Mouse (Mus musculus) adrenal gland, adult 18-20 months (tissue): ENCODE measurements around the gene Shisa5. TPM values are rescaled to one million over a fixed set of nuclear protein-coding genes. Genes with fewer than 3 reads are reported as not detected.

Source experiments
- DNase-seq, 2 experiments: peaks; one replicate each; pipeline ENCODE4 v3.0.0; 2021 to 2022; ENCODE audit warnings: low spot score in 2 of 2
- long read RNA-seq, 2 experiments: library from polyadenylated mRNA; stranded (forward); transcript quantifications; one replicate each; pipeline ENCODE4 v2.0.0; 2021
- total RNA-seq, 2 experiments: library from RNA; stranded (reverse); gene quantifications; 1 replicate in 1 of 2; 2 replicates in 1 of 2; pipeline ENCODE4 v1.2.3; 2021

Gene Shisa5
- total RNA-seq = 100 to 1,000 TPM; 126 to 137 TPM
- long read RNA-seq, experiment 1, transcript Shisa5-201 (6 exons, 1,834 nt) = major isoform, 60 of 106 reads
- long read RNA-seq, experiment 1, transcript Shisa5-202 (6 exons, 1,910 nt) = minor isoform, 16 of 106 reads
- long read RNA-seq, experiment 1, transcript Shisa5-203 (4 exons, 1,038 nt) = minor isoform, 23 of 106 reads
- long read RNA-seq, experiment 1, partial matches to known transcripts = 4 of 106 reads
- long read RNA-seq, experiment 1, other reads (novel, unspliced or antisense) = 3 of 106 reads
- long read RNA-seq, experiment 2, transcript Shisa5-201 (6 exons, 1,834 nt) = major isoform, 50 of 103 reads
- long read RNA-seq, experiment 2, transcript Shisa5-202 (6 exons, 1,910 nt) = minor isoform, 15 of 103 reads
- long read RNA-seq, experiment 2, transcript Shisa5-203 (4 exons, 1,038 nt) = minor isoform, 17 of 103 reads
- long read RNA-seq, experiment 2, partial matches to known transcripts = 10 of 103 reads
- long read RNA-seq, experiment 2, other reads (novel, unspliced or antisense) = 9 of 103 reads

DNA sequence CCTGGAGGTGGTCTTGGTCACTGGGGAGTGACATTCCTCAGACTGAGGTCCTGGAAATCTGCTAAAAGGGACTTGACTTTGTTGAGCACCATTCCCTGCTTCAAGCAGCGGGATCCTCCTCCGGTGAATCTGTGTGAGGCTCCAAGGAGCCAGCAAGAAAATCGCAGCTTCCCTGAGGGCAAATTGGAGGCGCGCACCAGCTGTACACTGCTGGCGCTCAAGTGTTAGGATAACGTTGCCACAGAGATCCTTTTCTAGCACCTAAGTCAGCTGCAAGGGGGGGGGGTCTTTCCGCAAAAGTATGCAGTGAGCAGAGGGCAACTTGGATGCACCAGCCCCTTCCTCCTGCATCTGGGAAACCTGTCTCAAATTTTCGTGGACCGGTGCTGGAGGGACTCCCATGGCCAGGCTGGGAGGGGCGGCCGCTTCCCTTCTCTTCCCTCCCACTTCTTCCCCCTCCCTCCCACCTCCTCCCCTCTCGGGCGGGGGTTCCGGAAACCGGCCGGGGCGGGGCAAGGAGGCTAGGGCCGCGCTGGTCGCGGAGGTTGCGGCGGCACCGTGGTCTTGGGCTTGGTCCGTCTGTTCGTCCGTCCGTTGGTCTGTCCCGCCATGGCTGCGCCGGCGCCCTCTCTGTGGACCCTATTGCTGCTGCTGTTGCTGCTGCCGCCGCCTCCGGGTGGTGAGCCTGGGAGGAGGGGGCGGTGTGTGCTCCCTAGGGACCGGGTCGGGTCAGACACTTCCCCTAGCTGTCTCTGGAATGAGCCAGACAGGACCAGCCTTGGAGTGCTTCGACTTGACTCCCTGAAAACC lies at the start of gene Shisa5:
Gene Shisa5 (plus strand): TSS at position 480 of the 810 bp plus-strand sequence.
- DNase-seq = peak; percentile 81 to 89

DNA sequence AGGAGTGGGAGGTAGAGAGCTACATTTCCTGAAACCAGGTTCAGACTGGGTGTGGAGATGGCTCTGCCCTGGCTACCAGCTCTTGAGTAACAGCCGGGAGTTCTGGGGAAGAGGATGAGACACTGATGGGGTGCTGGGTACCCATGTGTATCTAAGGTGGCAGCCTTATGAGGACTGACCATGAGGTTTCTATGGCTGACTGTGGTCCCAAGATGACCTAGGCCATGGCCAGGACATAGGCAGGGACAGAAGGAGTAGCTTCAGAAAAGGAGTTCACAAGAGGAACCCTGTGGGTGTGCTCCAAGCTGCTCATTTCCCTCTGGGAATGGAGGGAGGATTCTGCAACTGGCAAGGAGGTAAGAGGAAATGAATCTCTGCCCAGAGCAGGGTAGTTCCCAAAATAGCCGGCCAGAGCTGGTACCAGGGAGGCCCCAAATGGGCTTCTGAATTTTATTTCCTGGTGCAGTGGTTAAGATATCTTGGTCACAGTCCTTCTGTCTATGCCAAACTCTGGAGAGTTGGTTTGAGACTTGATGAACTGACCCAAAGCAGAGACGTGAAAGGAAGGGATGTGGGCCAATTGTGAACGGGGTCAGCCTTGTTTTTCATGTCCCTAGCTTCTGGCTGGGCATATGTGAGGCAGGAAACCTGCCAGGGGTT lies 48.4 kb upstream of the Shisa5 start:
- no peak for DNase-seq

DNA sequence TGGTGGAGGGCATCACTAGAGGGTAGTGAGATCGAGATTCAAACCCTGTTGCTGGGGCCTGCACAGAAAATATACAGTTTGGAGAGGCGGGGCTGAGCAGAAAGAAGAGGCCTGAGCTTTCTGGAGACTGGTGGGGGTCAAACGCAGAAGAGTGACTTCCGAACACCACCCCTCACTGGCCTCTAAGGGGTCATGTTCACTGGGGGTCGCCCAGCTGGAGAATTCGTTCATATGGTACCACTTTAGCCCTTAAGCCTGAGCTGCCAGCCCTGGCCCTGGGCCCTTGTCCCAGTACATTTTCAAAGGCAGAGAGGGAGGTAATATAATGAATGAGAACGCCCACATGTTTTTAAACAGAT lies 47.9 kb upstream of the Shisa5 start:
- no peak for DNase-seq

DNA sequence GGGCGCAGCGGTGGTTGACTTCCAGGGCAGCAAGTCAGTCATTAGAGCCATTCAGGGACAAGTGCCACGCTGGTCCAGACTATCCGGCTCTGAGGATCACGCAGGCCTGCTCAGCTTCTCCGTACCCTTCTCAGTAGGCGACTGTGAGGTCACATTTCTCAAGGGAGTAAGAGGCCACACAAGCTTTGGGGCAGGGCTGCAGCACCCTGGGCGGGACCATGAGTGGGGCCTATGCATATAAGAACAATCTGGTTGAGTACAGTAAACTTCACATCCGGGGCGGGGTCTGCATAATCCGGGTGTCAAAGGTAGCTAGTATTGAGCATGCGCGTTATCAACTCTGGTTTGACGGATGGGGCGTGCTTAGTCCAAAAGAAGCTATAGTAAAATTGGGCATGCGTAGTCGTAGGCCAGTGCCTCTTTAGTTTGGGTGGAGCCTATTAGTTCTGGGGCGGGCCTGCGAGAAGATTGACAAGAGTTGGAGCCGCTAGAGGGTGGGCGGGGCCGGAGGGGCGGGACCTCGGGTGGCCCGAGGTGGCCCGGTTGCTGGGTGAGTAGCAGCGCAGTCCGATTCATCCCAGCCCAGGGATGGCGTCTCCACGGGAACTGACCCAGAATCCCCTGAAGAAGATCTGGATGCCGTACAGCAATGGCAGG lies 46.8 kb upstream of the Shisa5 start, which contains the start of gene Pfkfb4:
Gene Pfkfb4 (plus strand): TSS at position 351 of the 657 bp plus-strand sequence.
- peak; percentile 82 to 83 for DNase-seq

DNA sequence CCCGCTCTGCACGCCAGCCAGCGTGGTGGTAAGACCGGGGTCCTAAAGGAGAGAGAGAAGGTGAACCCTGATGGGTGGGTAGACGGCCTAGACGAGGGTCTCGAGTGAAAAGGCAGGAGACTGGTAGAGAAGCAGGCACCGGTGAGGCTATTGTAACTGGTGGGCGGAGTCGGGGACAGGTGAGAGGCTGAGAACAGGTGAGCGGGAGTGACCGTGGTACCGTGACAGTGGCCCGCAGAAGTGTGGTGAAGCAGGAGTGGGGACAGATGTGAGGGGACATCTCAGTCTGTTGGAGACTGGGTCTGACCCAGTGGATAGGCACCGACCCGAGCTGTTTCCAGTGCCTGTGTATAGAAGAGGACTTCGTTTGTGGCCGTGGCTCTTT lies 46.3 kb upstream of the Shisa5 start:
- DNase-seq = no peak

DNA sequence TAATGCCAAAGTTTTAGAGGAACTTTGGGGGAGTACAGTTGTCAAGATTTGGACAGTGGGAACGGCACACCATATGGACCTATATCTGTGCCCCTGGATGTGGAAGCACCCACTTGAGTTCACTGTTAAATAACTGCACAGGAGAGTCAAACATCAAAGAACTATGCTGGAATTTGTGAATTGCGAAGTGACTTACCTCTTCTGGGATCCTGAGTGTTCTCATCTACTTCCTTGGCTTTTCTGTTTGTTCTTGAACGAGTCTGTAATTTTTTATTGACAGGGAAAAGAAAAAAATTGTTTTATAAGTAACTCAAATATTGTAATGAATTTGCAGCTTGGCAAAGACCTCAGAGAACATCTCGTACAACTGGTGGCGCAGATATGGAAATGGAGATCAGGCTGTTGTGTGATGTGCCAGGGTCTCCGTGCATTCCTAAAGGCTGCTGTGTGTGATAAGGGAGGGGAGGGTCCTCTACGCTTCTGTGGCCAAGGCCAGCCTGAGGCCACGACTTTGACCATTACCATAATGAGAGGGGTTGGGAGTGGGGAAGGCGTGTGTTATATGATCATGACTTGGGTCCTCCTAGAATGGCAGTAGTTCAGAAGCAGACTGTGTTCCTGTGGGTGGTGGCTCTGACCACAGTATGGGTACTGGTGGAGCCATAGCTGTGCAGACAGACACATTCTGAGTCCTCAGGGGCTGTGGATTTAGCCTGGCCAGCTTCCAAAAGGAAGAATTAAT lies 45.6 kb upstream of the Shisa5 start:
- no peak for DNase-seq

DNA sequence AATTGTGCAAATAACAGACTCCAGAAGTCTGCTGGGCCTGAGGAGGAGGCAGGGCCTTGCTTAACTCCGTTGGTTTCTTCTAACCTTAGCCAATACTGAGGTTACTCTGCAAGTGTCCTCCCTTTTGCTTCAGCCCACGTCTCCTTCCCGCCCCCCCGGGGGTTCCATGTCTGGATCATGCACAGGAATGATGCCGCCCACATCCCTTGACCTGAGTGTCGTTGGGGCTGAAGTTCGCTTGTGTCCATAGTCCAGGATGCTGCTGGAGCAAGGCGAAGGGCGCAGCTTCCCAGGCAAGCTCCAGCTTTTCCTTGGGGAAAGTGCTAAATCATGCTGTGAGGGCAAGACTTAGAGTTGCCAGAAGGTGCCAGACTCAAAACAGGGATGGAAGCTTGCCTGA lies 42.0 kb upstream of the Shisa5 start:
- no peak for DNase-seq

DNA sequence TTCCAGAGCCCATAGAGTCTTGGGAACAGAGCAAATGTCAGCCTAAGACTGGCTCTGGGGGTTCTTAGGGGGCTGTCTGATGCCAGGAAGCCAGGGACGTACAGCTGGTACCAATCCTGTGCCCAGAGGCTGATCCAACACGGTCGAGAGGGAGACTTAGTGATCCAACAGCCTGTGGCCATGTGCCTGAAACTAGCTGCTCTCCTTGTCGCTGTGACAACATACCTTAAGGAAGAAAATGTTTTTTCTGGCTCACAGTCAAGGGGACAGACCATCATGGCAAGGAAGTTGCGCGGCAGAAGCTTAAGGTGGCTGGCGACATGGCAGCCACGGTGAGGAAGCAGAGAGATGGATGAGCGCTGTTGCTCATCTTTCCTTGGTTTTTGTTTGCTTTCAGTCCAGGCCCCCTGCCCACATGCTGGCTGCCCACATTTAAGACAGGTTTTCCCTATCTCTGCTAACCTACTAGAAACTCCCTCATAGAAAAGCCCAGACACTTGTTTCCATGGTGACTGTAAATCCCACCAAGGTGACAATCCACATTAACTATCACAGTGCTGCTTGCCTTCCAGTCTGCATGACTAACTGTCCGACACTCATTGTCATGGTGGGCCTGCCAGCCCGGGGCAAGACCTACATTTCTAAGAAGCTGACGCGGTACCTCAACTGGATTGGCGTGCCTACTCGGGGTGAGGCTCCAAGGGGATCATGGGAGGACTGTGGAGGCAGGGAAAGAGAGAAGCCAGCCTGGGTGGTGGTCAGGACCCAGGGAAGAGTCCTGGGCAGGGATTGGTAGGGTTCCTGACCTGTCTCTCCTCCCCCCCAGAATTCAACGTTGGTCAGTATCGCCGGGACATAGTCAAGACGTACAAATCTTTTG lies 39.8 kb upstream of the Shisa5 start:
- no peak for DNase-seq

DNA sequence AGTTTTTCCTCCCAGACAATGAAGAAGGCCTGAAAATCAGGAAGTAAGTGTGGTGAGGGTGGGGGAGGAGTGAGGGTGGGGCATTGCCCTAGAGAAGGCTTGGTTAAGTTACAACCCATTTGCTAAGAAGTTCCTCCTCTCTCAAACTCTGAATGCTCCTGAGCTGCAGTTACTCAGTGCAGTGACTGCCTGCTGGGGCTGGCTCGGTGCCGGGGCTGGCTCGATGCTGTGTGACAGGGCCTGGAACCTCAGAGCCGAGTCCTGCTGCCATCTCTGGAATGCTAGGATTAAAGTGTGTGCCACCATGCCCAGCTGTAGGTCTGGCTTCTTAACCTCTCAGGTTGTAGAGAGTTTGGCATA lies 39.2 kb upstream of the Shisa5 start:
- no peak for DNase-seq

DNA sequence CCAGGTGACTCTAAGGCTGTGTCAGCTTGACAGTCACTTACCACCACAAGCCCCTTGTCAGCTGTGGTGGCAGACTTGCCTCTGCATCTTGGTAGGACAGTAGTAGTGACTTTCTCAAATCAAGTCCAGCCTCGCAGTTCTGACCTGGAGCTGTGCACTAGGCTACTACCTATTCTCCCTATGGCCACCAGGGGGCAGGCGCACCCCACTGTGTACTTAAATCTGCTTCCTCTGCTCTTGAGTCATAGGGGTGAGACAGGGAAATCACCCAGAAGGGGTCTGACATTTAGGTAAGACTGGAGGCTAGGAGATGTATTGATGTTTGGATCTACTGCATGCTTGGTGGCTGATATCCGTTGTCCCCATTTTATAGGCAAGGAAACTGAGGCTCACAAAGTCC lies 37.6 kb upstream of the Shisa5 start:
- peak; percentile 60 to 64 for DNase-seq

DNA sequence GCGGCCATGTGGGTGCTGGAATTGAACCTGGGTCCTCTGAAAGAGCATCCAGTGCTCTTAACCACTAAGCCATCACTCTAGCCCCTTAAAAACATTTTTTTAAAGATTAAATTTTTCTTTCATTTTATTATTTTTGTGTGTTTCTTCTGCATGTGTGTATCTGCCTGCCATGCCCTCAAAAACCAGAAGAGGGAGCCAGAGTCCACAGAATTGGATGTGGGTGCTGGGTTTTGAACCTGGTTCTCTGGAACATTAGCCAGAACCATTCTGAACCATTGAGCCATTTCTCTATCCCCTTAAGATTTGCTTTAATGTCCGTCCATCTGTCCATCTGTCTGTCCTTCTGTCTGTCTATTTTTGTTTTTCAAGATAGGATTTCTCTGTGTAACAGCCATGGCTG lies 35.2 kb upstream of the Shisa5 start:
- DNase-seq = peak; percentile 41 to 58

DNA sequence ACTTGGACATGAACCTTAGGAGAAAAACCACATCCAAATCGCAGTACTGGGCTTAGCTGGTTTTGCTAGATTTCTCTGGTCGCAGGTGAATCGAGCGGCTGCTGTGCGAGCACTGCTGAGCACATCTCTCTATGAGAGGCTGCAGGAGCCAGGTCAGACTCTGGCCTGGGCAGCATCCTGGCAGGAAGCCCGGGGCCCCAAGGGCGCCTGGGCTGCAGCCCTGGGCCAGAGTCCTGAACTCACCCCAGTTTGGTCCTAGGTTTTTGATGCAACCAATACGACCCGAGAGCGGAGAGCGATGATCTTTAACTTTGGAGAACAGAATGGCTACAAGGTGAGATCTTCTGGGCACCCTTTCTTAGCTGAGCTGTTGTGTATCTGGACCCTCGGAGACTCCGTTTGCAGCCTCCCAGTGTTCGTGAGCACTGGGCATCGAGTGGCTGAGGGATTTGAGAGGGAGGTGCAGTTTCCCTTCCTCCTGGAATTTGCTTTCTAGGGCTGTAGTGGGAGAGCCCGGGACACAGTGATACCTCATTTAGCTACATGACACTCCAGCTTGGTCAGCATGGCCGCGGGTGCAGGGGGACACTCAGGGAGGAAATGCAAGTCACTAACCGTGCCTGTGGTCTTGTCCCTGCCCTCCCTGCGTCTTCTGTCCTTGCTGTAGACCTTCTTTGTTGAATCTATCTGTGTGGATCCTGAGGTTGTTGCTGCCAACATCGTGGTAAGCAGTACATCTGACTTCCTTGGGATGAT lies 31.2 kb upstream of the Shisa5 start:
- no peak for DNase-seq

DNA sequence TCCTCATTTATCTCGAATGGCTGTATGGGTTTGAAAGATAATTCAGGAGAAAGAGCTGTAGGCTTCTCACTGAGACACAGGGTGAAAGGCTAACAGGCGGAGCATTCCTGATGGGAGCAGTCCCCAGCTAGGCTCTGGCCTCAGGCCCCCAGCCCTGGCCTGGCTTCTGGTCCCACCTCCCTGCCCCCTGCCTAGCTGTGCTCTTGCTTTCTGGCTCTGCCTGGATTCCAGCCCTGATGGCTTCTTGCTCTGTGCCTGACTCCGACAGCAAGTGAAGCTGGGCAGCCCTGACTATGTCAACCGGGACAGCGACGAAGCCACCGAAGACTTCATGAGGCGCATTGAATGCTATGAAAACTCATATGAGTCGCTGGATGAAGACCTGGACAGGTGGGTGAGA lies 30.3 kb upstream of the Shisa5 start:
- no peak for DNase-seq

DNA sequence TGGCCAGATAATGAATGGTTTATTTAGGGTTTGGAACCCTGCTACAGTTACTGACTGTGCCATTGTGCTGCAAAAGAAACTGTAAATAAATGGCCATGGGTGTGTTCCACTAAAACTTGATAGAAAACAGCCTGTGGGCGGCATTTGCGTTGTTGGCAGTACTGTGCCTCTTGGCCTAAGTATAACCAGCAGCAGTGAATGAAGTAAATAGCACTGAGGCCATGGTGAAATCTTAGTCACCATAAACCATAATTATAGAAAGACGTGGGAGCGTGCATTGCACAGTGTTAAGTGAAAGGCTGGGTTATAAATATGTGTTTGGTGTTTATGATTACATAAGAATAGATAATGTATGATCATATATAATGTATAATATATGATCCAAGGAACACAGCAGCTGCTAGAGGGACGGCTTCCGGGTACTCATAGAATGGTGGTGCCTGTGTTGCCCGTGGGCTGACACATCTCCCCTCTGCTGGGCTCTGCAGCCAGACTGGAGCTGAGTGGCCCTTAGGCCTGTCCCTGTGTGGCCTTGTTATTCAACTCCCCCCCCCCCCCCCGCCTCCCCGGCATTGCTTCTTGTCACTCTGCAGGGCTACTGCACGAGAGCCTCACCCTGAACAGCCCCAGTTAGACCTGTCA lies 29.2 kb upstream of the Shisa5 start:
- no peak for DNase-seq

DNA sequence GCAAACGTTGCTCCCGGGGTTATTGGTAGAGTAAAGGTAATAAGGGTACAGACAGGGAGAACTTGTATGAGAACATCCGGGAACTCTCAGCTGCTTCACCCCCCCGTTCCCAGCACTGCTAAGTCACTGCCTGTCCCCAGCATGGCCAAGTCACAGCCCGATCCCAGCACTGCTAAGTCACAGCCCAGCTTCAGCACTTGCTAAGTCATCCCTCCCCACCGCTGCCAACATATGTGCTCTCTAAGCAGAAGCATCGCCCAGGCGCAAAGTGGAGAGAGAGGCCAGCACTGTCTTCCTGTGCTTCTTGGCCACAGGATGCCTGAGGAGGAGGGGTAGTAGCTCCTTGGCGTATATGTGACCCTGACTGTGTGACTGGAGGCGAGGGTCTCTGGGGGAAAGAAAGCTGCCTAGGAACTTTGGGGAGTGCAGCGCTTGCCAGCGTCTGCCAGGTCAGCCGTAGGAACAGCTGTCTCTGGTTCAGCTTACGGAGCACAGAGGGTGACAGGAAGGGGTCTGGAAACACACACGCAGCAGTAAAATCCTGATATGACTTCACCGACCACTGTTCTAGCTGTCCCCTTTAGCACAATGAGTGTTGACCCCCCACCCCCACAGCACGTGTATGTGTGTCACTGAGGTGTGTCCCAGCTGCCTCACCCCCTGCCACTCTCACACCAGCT lies 28.6 kb upstream of the Shisa5 start:
- DNase-seq = no peak

DNA sequence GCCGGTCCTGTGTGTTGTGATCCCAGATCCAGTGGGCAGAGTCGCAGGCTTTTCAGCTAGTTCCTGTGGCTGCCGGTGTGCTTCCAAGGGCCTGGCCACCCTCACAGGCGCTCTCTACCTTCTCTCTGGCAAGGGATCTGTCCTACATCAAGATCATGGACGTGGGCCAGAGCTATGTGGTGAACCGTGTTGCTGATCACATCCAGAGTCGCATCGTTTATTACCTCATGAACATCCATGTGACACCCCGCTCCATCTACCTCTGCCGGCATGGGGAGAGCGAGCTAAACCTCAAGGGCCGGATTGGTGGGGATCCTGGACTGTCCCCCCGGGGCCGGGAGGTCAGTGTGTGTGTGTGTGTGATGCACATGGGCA lies 28.1 kb upstream of the Shisa5 start:
- no peak for DNase-seq

DNA sequence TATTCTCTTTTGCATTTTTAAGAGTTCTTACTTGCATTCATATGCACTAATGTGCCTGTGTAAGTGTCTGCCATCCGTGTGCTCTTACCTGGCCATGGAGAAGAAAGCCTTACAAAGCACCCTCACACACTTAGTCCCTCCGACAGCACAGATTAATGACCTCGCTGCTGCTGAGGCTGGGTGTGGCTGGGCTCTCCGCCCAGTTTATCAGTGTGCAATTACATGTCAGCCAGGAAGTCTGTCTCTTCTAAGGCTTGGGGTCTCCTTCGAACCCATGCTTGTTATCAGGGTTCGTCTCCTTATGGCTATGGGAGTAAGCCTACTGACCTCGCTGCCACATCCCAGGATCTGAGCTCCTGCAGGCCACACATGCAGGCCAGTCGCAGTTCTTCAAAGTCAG lies 23.0 kb upstream of the Shisa5 start:
- no peak for DNase-seq
